Mouse (Mus musculus): ENCODE measurements around the gene Prps1l1. TPM values are rescaled to one million over a fixed set of nuclear protein-coding genes. Genes with fewer than 3 reads are reported as not detected.

The Prps1l1 gene
- polyA plus RNA-seq (2016; fragmentation: Nextera tagmentation; extraction: Ambion mirVana): not detected in 2 replicates

GRCm38 (mm10) chr12:34984461-34984860, at the start of gene Prps1l1:
Gene Prps1l1 (plus strand): TSS chr12:34984761.
- no peaks in the 10 kb centered on the region for H3K9me3 ChIP-seq
- H3K27me3 ChIP-seq (ENCODE audit: insufficient read depth, poor library complexity, severe bottlenecking): no peaks in the 10 kb centered on the region
- H3K4me1 ChIP-seq (replicated peaks): no peaks in the 10 kb centered on the region
- no peak within 1 kb of the TSS for H3K4me3 ChIP-seq
- H3K36me3 ChIP-seq: no peaks in the 10 kb centered on the region
- WGBS: 82% methylated on average over 4 of the region's 4 CpGs
- no peak for DNase-seq (ENCODE audit: low spot score)
- no peak within 1 kb of the TSS for H3K27ac ChIP-seq

- WGBS: 89% methylated on average over 1 of the region's 1 CpGs
- Histone ChIP-seq H3K27ac (no peak overlapping the region), H3K27me3 (ENCODE audit: insufficient read depth, poor library complexity, severe bottlenecking) (no peaks in the 10 kb centered on the region), H3K9me3 (peaks cover 18% of the 10 kb centered on the region), H3K4me3 (no peak overlapping the region), H3K36me3 (no peaks in the 10 kb centered on the region), H3K4me1 (replicated peaks) (no peaks in the 10 kb centered on the region)
- no peak for DNase-seq (ENCODE audit: low spot score)
Measured at GRCm38 (mm10) chr12:34937918-34938317, 46.6 kb upstream of the Prps1l1 start.

- 89% methylated on average over 6 of the region's 6 CpGs for WGBS
- Histone ChIP-seq H3K27me3 (ENCODE audit: insufficient read depth, poor library complexity, severe bottlenecking) (no peaks in the 10 kb centered on the region), H3K9me3 (0 out of 2 replicates have a peak, but pooled peaks cover 5% of the 10 kb centered on the region), H3K36me3 (no peaks in the 10 kb centered on the region), H3K4me1 (replicated peaks) (no peaks in the 10 kb centered on the region), H3K27ac (no peak overlapping the region), H3K4me3 (no peak overlapping the region)
- DNase-seq (ENCODE audit: low spot score): no peak
Measured at GRCm38 (mm10) chr12:34949066-34949706, 35.4 kb upstream of the Prps1l1 start.

- 95% methylated on average over 3 of the region's 3 CpGs for WGBS
- DNase-seq (ENCODE audit: low spot score): no peak
- Histone ChIP-seq H3K27me3 (ENCODE audit: insufficient read depth, poor library complexity, severe bottlenecking) (no peaks in the 10 kb centered on the region), H3K27ac (no peak overlapping the region), H3K36me3 (no peaks in the 10 kb centered on the region), H3K4me1 (replicated peaks) (no peaks in the 10 kb centered on the region), H3K9me3 (no peaks in the 10 kb centered on the region), H3K4me3 (no peak overlapping the region)
Measured at GRCm38 (mm10) chr12:34975991-34976390, 8.6 kb upstream of the Prps1l1 start.

GRCm38 (mm10) chr12:34985865-34986264, 1.3 kb downstream of the Prps1l1 start:
- H3K9me3 ChIP-seq: no peaks in the 10 kb centered on the region
- H3K4me3 ChIP-seq: no peak overlapping the region
- WGBS: 85% methylated on average over 5 of the region's 5 CpGs
- no peaks in the 10 kb centered on the region for H3K27me3 ChIP-seq (ENCODE audit: insufficient read depth, poor library complexity, severe bottlenecking)
- no peaks in the 10 kb centered on the region for H3K36me3 ChIP-seq
- DNase-seq (ENCODE audit: low spot score): no peak
- H3K4me1 ChIP-seq (replicated peaks): no peaks in the 10 kb centered on the region
- no peak overlapping the region for H3K27ac ChIP-seq

- Histone ChIP-seq H3K4me3 (no peak overlapping the region), H3K4me1 (replicated peaks) (no peaks in the 10 kb centered on the region), H3K27ac (no peak overlapping the region), H3K36me3 (no peaks in the 10 kb centered on the region), H3K9me3 (no peaks in the 10 kb centered on the region), H3K27me3 (ENCODE audit: insufficient read depth, poor library complexity, severe bottlenecking) (no peaks in the 10 kb centered on the region)
- 89% methylated on average over 7 of the region's 7 CpGs for WGBS
- no peak for DNase-seq (ENCODE audit: low spot score)
Measured at GRCm38 (mm10) chr12:34989537-34990200, 5.1 kb downstream of the Prps1l1 start.

GRCm38 (mm10) chr12:34990387-34990786, 5.8 kb downstream of the Prps1l1 start:
- Histone ChIP-seq H3K9me3 (no peaks in the 10 kb centered on the region), H3K27me3 (ENCODE audit: insufficient read depth, poor library complexity, severe bottlenecking) (no peaks in the 10 kb centered on the region), H3K4me3 (no peak overlapping the region), H3K27ac (no peak overlapping the region), H3K36me3 (no peaks in the 10 kb centered on the region), H3K4me1 (replicated peaks) (no peaks in the 10 kb centered on the region)
- no peak for DNase-seq (ENCODE audit: low spot score)
- 91% methylated on average over 4 of the region's 4 CpGs for WGBS

GRCm38 (mm10) chr12:34991900-34992299, 7.3 kb downstream of the Prps1l1 start:
- no peak overlapping the region for H3K4me3 ChIP-seq
- no peaks in the 10 kb centered on the region for H3K27me3 ChIP-seq (ENCODE audit: insufficient read depth, poor library complexity, severe bottlenecking)
- no peaks in the 10 kb centered on the region for H3K4me1 ChIP-seq (replicated peaks)
- no peak for DNase-seq (ENCODE audit: low spot score)
- 89% methylated on average over 2 of the region's 2 CpGs for WGBS
- H3K9me3 ChIP-seq: no peaks in the 10 kb centered on the region
- H3K36me3 ChIP-seq: no peaks in the 10 kb centered on the region
- no peak overlapping the region for H3K27ac ChIP-seq

- WGBS: 90% methylated on average over 3 of the region's 3 CpGs
- DNase-seq (ENCODE audit: low spot score): no peak
- no peak overlapping the region for H3K4me3 ChIP-seq
- no peaks in the 10 kb centered on the region for H3K9me3 ChIP-seq
- no peak overlapping the region for H3K27ac ChIP-seq
- no peaks in the 10 kb centered on the region for H3K27me3 ChIP-seq (ENCODE audit: insufficient read depth, poor library complexity, severe bottlenecking)
- H3K4me1 ChIP-seq (replicated peaks): no peaks in the 10 kb centered on the region
- H3K36me3 ChIP-seq: no peaks in the 10 kb centered on the region
Measured at GRCm38 (mm10) chr12:34997597-34998182, 13.1 kb downstream of the Prps1l1 start.

- H3K9me3 ChIP-seq: no peaks in the 10 kb centered on the region
- no peaks in the 10 kb centered on the region for H3K27me3 ChIP-seq (ENCODE audit: insufficient read depth, poor library complexity, severe bottlenecking)
- no peak for DNase-seq (ENCODE audit: low spot score)
- H3K4me3 ChIP-seq: no peak overlapping the region
- no peak overlapping the region for H3K27ac ChIP-seq
- H3K36me3 ChIP-seq: no peaks in the 10 kb centered on the region
- no peaks in the 10 kb centered on the region for H3K4me1 ChIP-seq (replicated peaks)
- WGBS: 89% methylated on average over 12 of the region's 12 CpGs
Measured at GRCm38 (mm10) chr12:34998778-34999467, 14.4 kb downstream of the Prps1l1 start.

GRCm38 (mm10) chr12:35000323-35000722, 15.8 kb downstream of the Prps1l1 start:
- Histone ChIP-seq H3K4me1 (replicated peaks) (no peaks in the 10 kb centered on the region), H3K36me3 (no peaks in the 10 kb centered on the region), H3K4me3 (no peak overlapping the region), H3K9me3 (no peaks in the 10 kb centered on the region), H3K27me3 (ENCODE audit: insufficient read depth, poor library complexity, severe bottlenecking) (no peaks in the 10 kb centered on the region), H3K27ac (no peak overlapping the region)
- DNase-seq (ENCODE audit: low spot score): no peak
- WGBS: 76% methylated on average over 4 of the region's 4 CpGs

- DNase-seq (ENCODE audit: low spot score): no peak
- Histone ChIP-seq H3K4me1 (replicated peaks) (peaks cover 15% of the 10 kb centered on the region), H3K27ac (no peak overlapping the region)
Measured at GRCm38 (mm10) chr12:35005748-35006147, 21.2 kb downstream of the Prps1l1 start.

GRCm38 (mm10) chr12:35007851-35008250, 23.3 kb downstream of the Prps1l1 start:
- 85% methylated on average over 1 of the region's 1 CpGs for WGBS
- Histone ChIP-seq H3K4me3 (no peak overlapping the region), H3K4me1 (replicated peaks) (peaks cover 15% of the 10 kb centered on the region), H3K27me3 (ENCODE audit: insufficient read depth, poor library complexity, severe bottlenecking) (no peaks in the 10 kb centered on the region; the same call in none of the 2 replicates), H3K27ac (no peak overlapping the region), H3K36me3 (no peaks in the 10 kb centered on the region), H3K9me3 (no peaks in the 10 kb centered on the region)
- no peak for DNase-seq (ENCODE audit: low spot score)

More at GRCm38 (mm10) chr12:35005748-35006147, 21.2 kb downstream of the Prps1l1 start:
- Histone ChIP-seq H3K4me3 (no peak overlapping the region), H3K27me3 (ENCODE audit: insufficient read depth, poor library complexity, severe bottlenecking) (no peaks in the 10 kb centered on the region; the same call in none of the 2 replicates), H3K9me3 (no peaks in the 10 kb centered on the region), H3K36me3 (no peaks in the 10 kb centered on the region)
